Comparison of ENCODE assay signal across 8 mouse cellular contexts in genomic region chr5:121330154-121330816, GRCm38 (mm10). TPM values are rescaled to one million over a fixed set of nuclear protein-coding genes. Genes with fewer than 3 reads are reported as not detected.
DNase-seq lines count a peak whose midpoint lies in the region; ATAC-seq and TF ChIP-seq lines count a peak whose summit lies in the region.
"Not testable (repeated sequence)": the region's sequence is repeated elsewhere in the genome, so short reads cannot be mapped to it uniquely, and the experiment has no call there.

No protein-coding gene starts in this region.

- H3K36me3 ChIP-seq in E14TG2a.4 (ENCODE audit: insufficient read depth, low read length) = peaks cover 83% of the 10 kb centered on the region
- peaks cover 12% of the 10 kb centered on the region for H3K36me3 ChIP-seq in embryonic facial prominence, embryonic 11.5 days (replicated peaks; ENCODE audit: control insufficient read depth, insufficient read depth, low read depth, low read length)
- peaks cover 90% of the 10 kb centered on the region for H3K36me3 ChIP-seq in heart, embryonic 10.5 days
- peaks cover 78% of the 10 kb centered on the region for H3K36me3 ChIP-seq in hindbrain, postnatal 0 days (ENCODE audit: insufficient read depth, low read length)
- peaks cover 87% of the 10 kb centered on the region for H3K36me3 ChIP-seq in limb, embryonic 13.5 days
- peaks cover 35% of the 10 kb centered on the region; the same call in 1 of the 2 replicates for H3K36me3 ChIP-seq in lung, postnatal 0 days (ENCODE audit: insufficient read depth, low read length)
- H3K36me3 ChIP-seq in neural tube, embryonic 11.5 days (ENCODE audit: control insufficient read depth, insufficient read depth, low read length) = peaks cover 16% of the 10 kb centered on the region
- H3K36me3 ChIP-seq in stomach, embryonic 15.5 days = peaks cover 53% of the 10 kb centered on the region

- not testable (repeated sequence) for DNase-seq in embryonic facial prominence, embryonic 11.5 days (ENCODE audit: low spot score); heart, embryonic 10.5 days (ENCODE audit: low spot score); hindbrain, postnatal 0 days (ENCODE audit: low spot score); lung, postnatal 0 days (ENCODE audit: low spot score); neural tube, embryonic 11.5 days (ENCODE audit: low spot score)

- peak overlapping the region; percentile 22 for H3K9ac ChIP-seq in embryonic facial prominence, embryonic 11.5 days (replicated peaks; ENCODE audit: low read length)
- H3K9ac ChIP-seq in hindbrain, postnatal 0 days (replicated peaks; ENCODE audit: low read length); limb, embryonic 13.5 days; lung, postnatal 0 days (replicated peaks; ENCODE audit: low read depth); neural tube, embryonic 11.5 days (ENCODE audit: low read length); stomach, embryonic 15.5 days: not testable (repeated sequence)

- not testable (repeated sequence) for H3K4me2 ChIP-seq in embryonic facial prominence, embryonic 11.5 days (ENCODE audit: low read depth, low read length); stomach, embryonic 15.5 days
- 0 out of 2 replicates have a peak overlapping the region, but pooled peaks have one; percentile 10 for H3K4me2 ChIP-seq in hindbrain, postnatal 0 days (ENCODE audit: low read depth, low read length)
- H3K4me2 ChIP-seq in limb, embryonic 13.5 days (replicated peaks) = peak overlapping the region; percentile 56
- H3K4me2 ChIP-seq in lung, postnatal 0 days (replicated peaks; ENCODE audit: low read depth, low read length) = peak overlapping the region; percentile 36; the same call in 1 of the 2 replicates
- 0 out of 2 replicates have a peak overlapping the region, but pooled peaks have one; percentile 11 for H3K4me2 ChIP-seq in neural tube, embryonic 11.5 days (ENCODE audit: low read depth)

- not testable (repeated sequence) for TF ChIP-seq CTCF in E14TG2a.4 (conservative IDR thresholded peaks at IDR 0.05; ENCODE audit: low read length); hindbrain, postnatal 0 days (IDR thresholded peaks at IDR 0.05; ENCODE audit: low read depth); lung, postnatal 0 days (IDR thresholded peaks at IDR 0.05)

- ATAC-seq in embryonic facial prominence, embryonic 11.5 days (replicated peaks; ENCODE audit: insufficient number of reproducible peaks, low FRiP score, low TSS enrichment, low read depth); limb, embryonic 13.5 days (ENCODE audit: low FRiP score, low read depth); neural tube, embryonic 11.5 days (ENCODE audit: insufficient read depth, low FRiP score, low TSS enrichment); stomach, embryonic 15.5 days (ENCODE audit: insufficient read depth, low FRiP score, low read depth): not testable (repeated sequence)
- peak; percentile 64; the same call in 1 of the 2 replicates for ATAC-seq in hindbrain, postnatal 0 days
- peak; percentile 63 for ATAC-seq in lung, postnatal 0 days

- not testable (repeated sequence) for H3K27ac ChIP-seq in embryonic facial prominence, embryonic 11.5 days (replicated peaks; ENCODE audit: low read depth, low read length); limb, embryonic 13.5 days; neural tube, embryonic 11.5 days (ENCODE audit: low read depth, low read length)
- peak overlapping the region; percentile 81; the same call in 1 of the 2 replicates for H3K27ac ChIP-seq in heart, embryonic 10.5 days
- H3K27ac ChIP-seq in hindbrain, postnatal 0 days = peak overlapping the region; percentile 74; the same call in 1 of the 2 replicates
- H3K27ac ChIP-seq in lung, postnatal 0 days (ENCODE audit: low read length) = peak overlapping the region; percentile 72
- H3K27ac ChIP-seq in stomach, embryonic 15.5 days = peak overlapping the region; percentile 59; the same call in 1 of the 2 replicates

- peaks cover 54% of the 10 kb centered on the region for H3K4me1 ChIP-seq in E14TG2a.4 (replicated peaks; ENCODE audit: low read depth, low read length)
- not testable (repeated sequence) for H3K4me1 ChIP-seq in embryonic facial prominence, embryonic 11.5 days (ENCODE audit: control insufficient read depth, insufficient read depth, low read length); heart, embryonic 10.5 days; hindbrain, postnatal 0 days (ENCODE audit: insufficient read depth, low read length); limb, embryonic 13.5 days; lung, postnatal 0 days (ENCODE audit: insufficient read depth, low read depth, low read length); neural tube, embryonic 11.5 days (ENCODE audit: control insufficient read depth, insufficient read depth, low read length); stomach, embryonic 15.5 days

- WGBS in embryonic facial prominence, embryonic 11.5 days = 73% methylated on average over 10 of the region's 19 CpGs
- 76% methylated on average over 15 of the region's 19 CpGs for WGBS in heart, embryonic 10.5 days
- WGBS in hindbrain, postnatal 0 days = 69% methylated on average over 5 of the region's 19 CpGs
- WGBS in limb, embryonic 13.5 days = 77% methylated on average over 13 of the region's 19 CpGs
- 55% methylated on average over 10 of the region's 19 CpGs for WGBS in lung, postnatal 0 days
- WGBS in neural tube, embryonic 11.5 days = 76% methylated on average over 7 of the region's 19 CpGs
- 81% methylated on average over 14 of the region's 19 CpGs for WGBS in stomach, embryonic 15.5 days

- not testable (repeated sequence) for H3K27me3 ChIP-seq in E14TG2a.4 (ENCODE audit: insufficient read depth, low read length); embryonic facial prominence, embryonic 11.5 days (ENCODE audit: control insufficient read depth, insufficient read depth, low read length); heart, embryonic 10.5 days (ENCODE audit: insufficient read depth, poor library complexity, severe bottlenecking); hindbrain, postnatal 0 days (ENCODE audit: insufficient read depth, low read length); limb, embryonic 13.5 days; lung, postnatal 0 days (replicated peaks; ENCODE audit: insufficient read depth, low read length); neural tube, embryonic 11.5 days (ENCODE audit: control insufficient read depth, insufficient read depth, low read length); stomach, embryonic 15.5 days (replicated peaks)

- not testable (repeated sequence) for H3K9me3 ChIP-seq in E14TG2a.4 (ENCODE audit: low read length); embryonic facial prominence, embryonic 11.5 days (replicated peaks; ENCODE audit: control insufficient read depth, low read length); heart, embryonic 10.5 days; hindbrain, postnatal 0 days (ENCODE audit: low read length); limb, embryonic 13.5 days; lung, postnatal 0 days (ENCODE audit: low read length); neural tube, embryonic 11.5 days (ENCODE audit: control insufficient read depth, low read length); stomach, embryonic 15.5 days

- peak overlapping the region; percentile 54 for H3K4me3 ChIP-seq in E14TG2a.4 (replicated peaks; ENCODE audit: low read length)
- H3K4me3 ChIP-seq in embryonic facial prominence, embryonic 11.5 days (ENCODE audit: low read depth, low read length); neural tube, embryonic 11.5 days (ENCODE audit: low read depth, low read length): not testable (repeated sequence)
- H3K4me3 ChIP-seq in heart, embryonic 10.5 days = peak overlapping the region; percentile 40; the same call in 1 of the 2 replicates
- H3K4me3 ChIP-seq in hindbrain, postnatal 0 days (ENCODE audit: low read length) = peak overlapping the region; percentile 10; the same call in 1 of the 2 replicates
- peak overlapping the region; percentile 34 for H3K4me3 ChIP-seq in limb, embryonic 13.5 days
- H3K4me3 ChIP-seq in lung, postnatal 0 days (ENCODE audit: low read depth, low read length) = peak overlapping the region; percentile 26; the same call in 1 of the 2 replicates
- H3K4me3 ChIP-seq in stomach, embryonic 15.5 days (replicated peaks) = peak overlapping the region; percentile 17; the same call in 1 of the 2 replicates

- TF ChIP-seq EP300 in lung, postnatal 0 days (IDR thresholded peaks at IDR 0.05) = not testable (repeated sequence)

RNA-seq across cellular contexts. Expression of gene Trafd1, which starts 55.1 kb away (rescaled TPM):
- polyA plus RNA-seq in embryonic facial prominence, embryonic 11.5 days (2014; fragmentation: Nextera tagmentation; extraction: Ambion mirVana) = 62.1 and 69.5 TPM in 2 replicates
- 71.9 and 80.3 TPM in 2 replicates for polyA plus RNA-seq in heart, embryonic 10.5 days (2016; fragmentation: Nextera tagmentation; extraction: Ambion mirVana)
- total RNA-seq in hindbrain, postnatal 0 days (2014; rRNA removed) = 81.9 and 94.4 TPM in 2 replicates
- 107 and 108 TPM in 2 replicates for polyA plus RNA-seq in hindbrain, postnatal 0 days (2015; fragmentation: Nextera tagmentation; extraction: Ambion mirVana)
- polyA plus RNA-seq in limb, embryonic 13.5 days (2015; fragmentation: Nextera tagmentation; extraction: Ambion mirVana) = 78.5 and 78.9 TPM in 2 replicates
- polyA plus RNA-seq in lung, postnatal 0 days (2015; fragmentation: Nextera tagmentation; extraction: Ambion mirVana) = 76.6 and 80.9 TPM in 2 replicates
- 86.9 and 94.6 TPM in 2 replicates for polyA plus RNA-seq in neural tube, embryonic 11.5 days (2014; fragmentation: Nextera tagmentation; extraction: Ambion mirVana)
- 67.8 and 70.6 TPM in 2 replicates for polyA plus RNA-seq in stomach, embryonic 15.5 days (2015; fragmentation: Nextera tagmentation; extraction: Ambion mirVana)
